Mouse (Mus musculus) heart, adult 2 months (tissue): ENCODE results near the gene Tm4sf20.

Experiments
- CTCF ChIP-seq: fragments of 200-600 bp; IDR thresholded peaks from 2 replicates; pipeline ENCODE4 v1.8.1; 2022; ENCODE audit warnings: antibody characterized with exemption, mild to moderate bottlenecking, moderate library complexity
- EP300 ChIP-seq: fragments of 200-500 bp; IDR thresholded peaks from 2 replicates; pipeline ENCODE4 v1.6.1; 2011; ENCODE audit warnings: low read depth, low read length, control low read depth; ENCODE audit not compliant: insufficient read depth
- POLR2A ChIP-seq: fragments of 200-500 bp; IDR thresholded peaks from 2 replicates; pipeline ENCODE4 v1.6.1; 2011; ENCODE audit warnings: mild to moderate bottlenecking, low read depth, low read length, control low read depth; ENCODE audit not compliant: insufficient read depth

GRCm38 (mm10) chr1:82801105-82801783 is 33.0 kb upstream of the Tm4sf20 start:
- TF ChIP-seq POLR2A (no peak), CTCF (no peak), EP300 (no peak)
